Mouse (Mus musculus): ENCODE data around the gene Spata19. TPM values are rescaled to one million over a fixed set of nuclear protein-coding genes. Genes with fewer than 3 reads are reported as not detected.

The Spata19 gene
- polyA plus RNA-seq, 1 experiment from 2014 or later, result not detected

DNA sequence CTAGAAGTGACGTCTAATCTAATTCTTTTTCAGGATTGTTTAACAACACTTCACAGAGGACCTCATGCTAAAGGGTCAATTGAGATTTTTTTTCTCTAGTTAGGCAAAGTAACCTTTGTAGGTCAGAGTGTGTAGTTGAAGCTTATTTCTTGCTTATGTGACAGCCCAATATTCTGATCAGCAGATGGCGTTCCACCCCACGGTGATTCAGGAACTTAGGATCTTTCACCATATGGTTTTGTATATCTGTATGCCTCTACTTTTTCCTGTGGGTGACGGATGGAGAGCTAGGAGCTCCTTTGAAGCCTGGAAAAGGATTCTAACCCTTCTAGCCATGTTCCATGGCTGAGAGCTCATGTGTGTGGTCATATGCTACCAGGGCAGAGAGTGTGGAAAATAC, 27.9 kb downstream of the Spata19 start:
- DNase-seq (ENCODE audit: low spot score, missing footprints) (no peak), ATAC-seq (ENCODE audit: low FRiP score) (no peak)
- H3K27me3 ChIP-seq (ENCODE audit: control insufficient read depth, insufficient read depth, low read length), result no peaks in the 10 kb centered on the region
- H3K4me1 ChIP-seq (ENCODE audit: control insufficient read depth, insufficient read depth, low read length), result no peaks in the 10 kb centered on the region
- H3K9me3 ChIP-seq (ENCODE audit: control insufficient read depth, low read length), result no peaks in the 10 kb centered on the region
- H3K4me3 ChIP-seq (ENCODE audit: low read depth, low read length), result no peak overlapping the region
- H3K27ac ChIP-seq (ENCODE audit: low read depth, low read length), result no peak overlapping the region
- no peaks in the 10 kb centered on the region for H3K36me3 ChIP-seq (ENCODE audit: control insufficient read depth, insufficient read depth, low read length)
- WGBS, result 77% methylated on average over 4 of the region's 4 CpGs
- H3K9ac ChIP-seq (ENCODE audit: low read length), result no peak overlapping the region
- no peak overlapping the region for H3K4me2 ChIP-seq

DNA sequence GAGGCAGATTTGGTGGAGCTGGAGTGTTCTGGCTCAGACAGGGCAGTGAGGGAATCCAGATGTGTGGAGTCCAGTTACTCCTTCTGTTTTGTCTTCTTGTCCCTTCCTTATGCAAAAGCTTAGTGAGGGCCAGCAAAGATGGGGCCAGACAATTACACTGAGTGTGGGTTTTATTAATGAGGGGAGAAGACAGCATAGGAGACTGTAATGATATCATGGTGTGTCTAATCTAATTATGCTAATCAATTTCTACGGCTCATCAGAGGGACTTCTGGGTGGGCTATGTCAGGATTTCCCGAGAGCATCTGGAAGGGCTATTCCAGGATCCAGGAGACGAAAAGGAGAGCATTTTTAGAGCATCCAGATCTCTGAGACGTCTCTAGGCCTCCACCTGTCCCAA, 32.0 kb downstream of the Spata19 start:
- Histone ChIP-seq H3K9ac (ENCODE audit: low read length) (no peak overlapping the region), H3K27me3 (ENCODE audit: control insufficient read depth, insufficient read depth, low read length) (no peaks in the 10 kb centered on the region), H3K27ac (ENCODE audit: low read depth, low read length) (no peak overlapping the region), H3K9me3 (ENCODE audit: control insufficient read depth, low read length) (no peaks in the 10 kb centered on the region), H3K4me3 (ENCODE audit: low read depth, low read length) (no peak overlapping the region), H3K4me1 (ENCODE audit: control insufficient read depth, insufficient read depth, low read length) (no peaks in the 10 kb centered on the region), H3K36me3 (ENCODE audit: control insufficient read depth, insufficient read depth, low read length) (no peaks in the 10 kb centered on the region), H3K4me2 (no peak overlapping the region)
- no peak for DNase-seq (ENCODE audit: low spot score, missing footprints)
- no peak for ATAC-seq (ENCODE audit: low FRiP score)
- WGBS, result 47% methylated on average over 4 of the region's 4 CpGs

DNA sequence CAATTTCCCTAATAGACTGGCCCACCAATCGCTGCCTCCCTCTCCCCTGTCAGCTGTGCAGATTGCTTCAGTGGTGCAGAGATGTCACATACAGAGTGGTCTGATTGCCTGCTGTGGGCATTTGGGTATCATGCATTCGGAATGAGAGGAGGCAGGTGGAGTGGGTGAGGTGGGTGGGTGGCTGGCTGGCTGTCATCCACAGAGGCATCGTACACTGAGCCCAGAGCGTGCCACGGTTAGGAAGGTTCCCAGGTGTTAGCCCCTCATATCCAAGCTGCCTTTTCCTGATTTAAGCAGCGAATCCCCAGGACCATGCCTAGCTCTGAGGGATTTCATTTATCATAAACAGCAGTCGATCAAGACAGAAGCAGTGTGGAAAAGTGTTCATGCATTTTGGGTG, 36.7 kb downstream of the Spata19 start:
- H3K27ac ChIP-seq (ENCODE audit: low read depth, low read length), result no peak overlapping the region
- 90% methylated on average over 7 of the region's 7 CpGs for WGBS
- H3K4me1 ChIP-seq (ENCODE audit: control insufficient read depth, insufficient read depth, low read length), result no peaks in the 10 kb centered on the region; the same call in 1 of the 2 replicates
- no peak overlapping the region for H3K4me3 ChIP-seq (ENCODE audit: low read depth, low read length)
- H3K9me3 ChIP-seq (ENCODE audit: control insufficient read depth, low read length), result no peaks in the 10 kb centered on the region
- peak; percentile 17 for DNase-seq (ENCODE audit: low spot score, missing footprints)
- ATAC-seq (ENCODE audit: low FRiP score), result no peak
- H3K36me3 ChIP-seq (ENCODE audit: control insufficient read depth, insufficient read depth, low read length), result no peaks in the 10 kb centered on the region
- H3K4me2 ChIP-seq, result no peak overlapping the region
- H3K27me3 ChIP-seq (ENCODE audit: control insufficient read depth, insufficient read depth, low read length), result no peaks in the 10 kb centered on the region
- H3K9ac ChIP-seq (ENCODE audit: low read length), result no peak overlapping the region

DNA sequence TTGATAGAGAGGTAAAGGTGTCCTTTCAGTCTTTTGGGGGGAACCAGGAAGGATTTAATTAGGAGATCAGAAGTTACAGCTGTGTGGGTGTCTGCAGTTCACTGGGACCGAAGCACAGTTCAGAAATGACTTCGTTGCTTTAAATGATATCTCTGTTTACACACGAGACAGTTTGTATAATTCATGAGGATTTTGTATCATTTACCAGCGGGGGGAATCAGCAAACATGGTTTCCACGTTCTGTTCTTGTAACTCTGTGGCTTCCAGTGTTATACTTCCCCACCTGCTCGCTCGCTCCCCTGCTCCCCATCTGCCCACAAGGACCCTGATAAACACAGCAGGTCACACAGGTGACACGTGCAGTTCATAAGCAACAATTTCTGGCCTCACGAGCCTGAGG, 39.3 kb downstream of the Spata19 start:
- Histone ChIP-seq H3K9me3 (ENCODE audit: control insufficient read depth, low read length) (no peaks in the 10 kb centered on the region), H3K36me3 (ENCODE audit: control insufficient read depth, insufficient read depth, low read length) (no peaks in the 10 kb centered on the region), H3K9ac (ENCODE audit: low read length) (no peak overlapping the region), H3K27me3 (ENCODE audit: control insufficient read depth, insufficient read depth, low read length) (no peaks in the 10 kb centered on the region), H3K4me1 (ENCODE audit: control insufficient read depth, insufficient read depth, low read length) (no peaks in the 10 kb centered on the region; the same call in 1 of the 2 replicates), H3K4me2 (no peak overlapping the region), H3K4me3 (ENCODE audit: low read depth, low read length) (no peak overlapping the region), H3K27ac (ENCODE audit: low read depth, low read length) (no peak overlapping the region)
- WGBS, result 77% methylated on average over 9 of the region's 9 CpGs
- ATAC-seq (ENCODE audit: low FRiP score) (no peak), DNase-seq (ENCODE audit: low spot score, missing footprints) (peak; percentile 51)

DNA sequence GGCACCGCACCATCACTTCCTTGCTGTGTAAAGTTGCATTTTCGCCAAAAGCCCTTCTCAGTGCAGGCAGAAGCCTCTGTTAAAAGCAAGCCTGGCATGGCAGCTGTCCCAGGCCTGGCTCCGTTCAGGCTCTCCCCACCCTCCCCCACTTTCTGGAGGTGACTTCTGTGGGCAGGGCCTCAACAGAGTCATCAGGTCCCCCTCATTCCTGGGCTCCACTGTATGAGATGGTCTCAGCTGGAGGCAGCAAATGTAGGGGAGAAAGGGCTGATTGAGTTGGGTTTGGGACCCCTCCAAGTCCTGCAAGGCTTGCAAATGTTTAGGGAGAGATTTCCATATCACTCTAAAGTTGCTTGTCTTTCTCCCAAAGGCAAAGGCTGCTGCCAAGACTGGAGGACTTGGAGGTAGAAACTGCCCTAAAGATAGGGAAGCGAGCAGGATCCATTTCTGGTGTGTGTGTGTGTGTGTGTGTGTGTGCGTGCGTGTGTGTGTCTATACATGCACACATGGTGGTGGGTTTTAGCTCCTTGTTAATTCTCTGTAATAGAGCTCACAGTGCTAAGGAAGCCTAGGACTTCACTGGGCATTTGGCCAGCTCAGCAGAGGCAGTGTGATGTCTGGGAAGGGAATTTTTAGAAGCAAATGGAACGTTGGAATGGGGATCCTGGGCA, 40.9 kb downstream of the Spata19 start:
- Histone ChIP-seq H3K9ac (ENCODE audit: low read length) (no peak overlapping the region), H3K27me3 (ENCODE audit: control insufficient read depth, insufficient read depth, low read length) (no peaks in the 10 kb centered on the region), H3K27ac (ENCODE audit: low read depth, low read length) (no peak overlapping the region), H3K4me2 (no peak overlapping the region), H3K4me1 (ENCODE audit: control insufficient read depth, insufficient read depth, low read length) (no peaks in the 10 kb centered on the region; the same call in 1 of the 2 replicates), H3K36me3 (ENCODE audit: control insufficient read depth, insufficient read depth, low read length) (no peaks in the 10 kb centered on the region), H3K9me3 (ENCODE audit: control insufficient read depth, low read length) (no peaks in the 10 kb centered on the region), H3K4me3 (ENCODE audit: low read depth, low read length) (no peak overlapping the region)
- no peak for ATAC-seq (ENCODE audit: low FRiP score)
- WGBS, result 79% methylated on average over 7 of the region's 7 CpGs
- DNase-seq (ENCODE audit: low spot score, missing footprints), result peak; percentile 82

DNA sequence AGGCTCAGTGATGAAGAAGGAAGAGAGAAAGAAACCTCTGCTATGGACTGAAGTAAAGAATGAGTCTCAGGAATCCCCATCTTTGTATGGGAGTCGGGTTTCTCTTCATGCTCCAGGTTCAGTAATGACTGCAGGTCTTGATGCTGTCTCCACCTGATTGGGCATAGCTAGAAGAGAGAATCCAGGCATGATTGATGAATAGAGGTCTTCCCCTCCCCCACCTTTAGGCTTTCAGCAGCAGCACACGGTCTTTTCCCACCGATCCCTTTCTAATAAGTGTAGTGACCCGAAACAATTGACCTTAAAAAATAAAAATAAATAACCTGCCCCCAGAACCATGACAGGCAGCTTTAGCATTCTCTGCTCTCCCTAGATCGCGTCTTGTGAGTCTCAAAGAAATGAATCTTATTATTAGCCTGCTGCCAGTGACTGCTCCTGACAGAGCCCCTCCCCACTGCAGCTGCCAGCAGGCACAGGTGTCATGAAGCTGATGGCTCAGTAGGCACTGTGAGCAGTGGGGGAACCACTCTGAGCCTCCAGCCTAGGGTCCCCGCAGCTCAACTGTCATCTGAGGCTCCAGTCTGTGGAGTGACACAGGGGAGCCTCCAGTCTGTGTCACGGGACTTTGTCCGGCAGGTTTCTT, 53.3 kb downstream of the Spata19 start:
- DNase-seq (ENCODE audit: low spot score, missing footprints) (no peak), ATAC-seq (ENCODE audit: low FRiP score) (peak; percentile 50; the same call in 1 of the 2 replicates)
- H3K27me3 ChIP-seq (ENCODE audit: control insufficient read depth, insufficient read depth, low read length), result no peaks in the 10 kb centered on the region
- no peak overlapping the region for H3K4me2 ChIP-seq
- H3K4me3 ChIP-seq (ENCODE audit: low read depth, low read length), result no peak overlapping the region
- no peaks in the 10 kb centered on the region for H3K9me3 ChIP-seq (ENCODE audit: control insufficient read depth, low read length)
- H3K36me3 ChIP-seq (ENCODE audit: control insufficient read depth, insufficient read depth, low read length), result no peaks in the 10 kb centered on the region
- 33% methylated on average over 9 of the region's 9 CpGs for WGBS
- peaks cover 6% of the 10 kb centered on the region; the same call in 1 of the 2 replicates for H3K4me1 ChIP-seq (ENCODE audit: control insufficient read depth, insufficient read depth, low read length)
- no peak overlapping the region for H3K27ac ChIP-seq (ENCODE audit: low read depth, low read length)
- H3K9ac ChIP-seq (ENCODE audit: low read length), result no peak overlapping the region

Other genes with a start within 250 kb of the Spata19 start
- 170 and 171 TPM in 2 replicates for gene Jam3, start 241.4 kb upstream of the Spata19 start, polyA plus RNA-seq (2014; fragmentation: Nextera tagmentation; extraction: Ambion mirVana)
- 4.2 and 5.2 TPM in 2 replicates for gene Igsf9b, start 97.6 kb upstream of the Spata19 start, polyA plus RNA-seq (2014; fragmentation: Nextera tagmentation; extraction: Ambion mirVana)

Measured in midbrain, embryonic 11.5 days (tissue).